Mouse (Mus musculus): Measurements from ENCODE around the gene Tdrd1.

GRCm38 (mm10) chr19:56802352-56802746 is 23.7 kb upstream of the Tdrd1 start:
- no peak for TF ChIP-seq POLR2A (IDR thresholded peaks at IDR 0.05; ENCODE audit: insufficient read length, low read depth)
- TF ChIP-seq TCF12 (IDR thresholded peaks at IDR 0.05; ENCODE audit: insufficient read depth, poor library complexity, severe bottlenecking) = no peak
- no peak for TF ChIP-seq MYOG (IDR thresholded peaks at IDR 0.05; ENCODE audit: control insufficient read depth in 1 of 3, insufficient read depth in 1 of 3, insufficient read length in 2 of 3, low read depth in 2 of 3)
- TF ChIP-seq POLR2AphosphoS2 (IDR thresholded peaks at IDR 0.05; ENCODE audit: insufficient read length, low read depth) = no peak
- TF ChIP-seq MAX (IDR thresholded peaks at IDR 0.05; ENCODE audit: low read depth) = no peak
- TF ChIP-seq E2F4 (IDR thresholded peaks at IDR 0.05; ENCODE audit: insufficient read depth) = no peak
- no peak for TF ChIP-seq USF1 (IDR thresholded peaks at IDR 0.05; ENCODE audit: low read depth)
